Mouse (Mus musculus) lung, adult 2 months (tissue): Measurements from ENCODE around the gene Maob.

Source experiments
- CTCF ChIP-seq: fragments of 200-500 bp; IDR thresholded peaks from 2 replicates; pipeline ENCODE4 v1.5.1; 2011; ENCODE audit warnings: mild to moderate bottlenecking, low read length, control low read depth; ENCODE audit not compliant: insufficient read depth
- POLR2A ChIP-seq: fragments of 200-500 bp; IDR thresholded peaks from 2 replicates; pipeline ENCODE4 v1.6.1; 2011; ENCODE audit warnings: low read depth, mild to moderate bottlenecking, control low read depth, low read length, borderline replicate concordance; ENCODE audit errors: extremely low read depth

DNA sequence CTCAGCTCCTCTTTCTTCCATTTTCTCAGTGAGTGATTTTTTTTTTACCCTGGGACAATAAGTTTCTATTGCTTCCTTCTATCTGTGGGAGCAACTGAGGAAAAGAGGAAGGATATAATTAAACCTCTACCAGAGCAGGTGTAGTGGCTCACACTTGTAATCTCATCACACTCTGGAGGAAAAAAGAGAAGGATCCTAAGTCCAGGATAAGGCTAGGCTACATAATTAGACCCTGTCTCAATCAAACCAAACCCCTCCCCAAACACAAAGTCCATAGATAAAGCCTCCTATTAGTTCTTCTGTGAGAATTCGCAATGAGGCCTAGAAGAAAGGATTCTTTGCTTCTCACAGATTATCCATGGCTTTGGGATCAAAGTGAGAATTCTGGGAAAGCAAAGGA lies 49.7 kb downstream of the Maob start:
- TF ChIP-seq CTCF, result no peak
- no peak for TF ChIP-seq POLR2A
